Mouse (Mus musculus) cerebellum, adult 2 months (tissue): ENCODE measurements around the gene Zranb2.

Source experiments
- CTCF ChIP-seq: fragments of 200-500 bp; IDR thresholded peaks from 2 replicates; pipeline ENCODE4 v1.5.1; 2011; ENCODE audit warnings: low read depth, mild to moderate bottlenecking, control low read depth, low read length, moderate library complexity, borderline replicate concordance; ENCODE audit not compliant: insufficient read depth
- POLR2A ChIP-seq: fragments of 200-500 bp; IDR thresholded peaks from 2 replicates; pipeline ENCODE4 v1.6.1; 2011; ENCODE audit warnings: low read length, control low read depth, borderline replicate concordance; ENCODE audit not compliant: insufficient read depth

DNA sequence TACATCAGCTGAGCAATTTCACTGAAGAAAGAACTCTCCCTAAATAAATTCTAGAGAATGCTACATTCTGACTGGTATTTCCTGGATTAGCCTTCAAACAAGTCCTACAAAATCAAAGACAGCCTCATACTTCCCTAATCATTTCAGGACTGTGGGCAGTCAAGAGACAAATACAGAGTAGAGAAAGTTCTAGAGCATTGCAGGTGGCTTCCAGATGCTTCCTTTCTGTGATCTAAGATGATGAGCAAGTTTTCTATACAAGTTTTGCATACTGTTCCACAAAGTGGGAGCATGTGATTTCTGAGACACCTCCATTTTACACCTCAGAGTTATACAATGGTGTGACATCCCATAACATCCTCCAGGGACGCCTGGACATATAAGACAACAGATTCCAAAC is 10.1 kb upstream of the Zranb2 start:
- TF ChIP-seq CTCF: no peak
- no peak for TF ChIP-seq POLR2A
